Mouse (Mus musculus): ENCODE data around the gene Kat2a. TPM values are rescaled to one million over a fixed set of nuclear protein-coding genes. Genes with fewer than 3 reads are reported as not detected.

Kat2a gene
- polyA plus RNA-seq (2015; fragmentation: Nextera tagmentation; extraction: Ambion mirVana): 33.4 and 34.7 TPM in 2 replicates

- peaks cover 37% of the 10 kb centered on the region for H3K4me1 ChIP-seq
- H3K27me3 ChIP-seq (replicated peaks): no peaks in the 10 kb centered on the region
- WGBS: 2% methylated on average over 48 of the region's 48 CpGs
- peaks cover 61% of the 10 kb centered on the region for H3K36me3 ChIP-seq
- H3K4me2 ChIP-seq: peak within 1 kb of the TSS; percentile 77
- peak; percentile 59; the same call in 1 of the 2 replicates for ATAC-seq (ENCODE audit: extremely low read depth, insufficient number of reproducible peaks, low FRiP score, low TSS enrichment)
- no peaks in the 10 kb centered on the region for H3K9me3 ChIP-seq
- H3K27ac ChIP-seq (replicated peaks): peak within 1 kb of the TSS; percentile 81
- peak within 1 kb of the TSS; percentile 91 for H3K4me3 ChIP-seq
- H3K9ac ChIP-seq: peak within 1 kb of the TSS; percentile 96
Measured at GRCm38 (mm10) chr11:100711783-100712615, at the start of gene Kat2a. Gene Kat2a, minus strand, starts transcription at chr11:100712465.

- peak overlapping the region; percentile 75 for H3K9ac ChIP-seq
- H3K27ac ChIP-seq (replicated peaks): no peak overlapping the region
- no peaks in the 10 kb centered on the region for H3K9me3 ChIP-seq
- peak overlapping the region; percentile 57 for H3K4me3 ChIP-seq
- peak overlapping the region; percentile 86 for H3K4me2 ChIP-seq
- WGBS: under 1% methylated on average over 27 of the region's 27 CpGs
- peaks cover 15% of the 10 kb centered on the region for H3K4me1 ChIP-seq
- peaks cover 72% of the 10 kb centered on the region for H3K27me3 ChIP-seq (replicated peaks)
- H3K36me3 ChIP-seq: peaks cover 4% of the 10 kb centered on the region; the same call in 1 of the 2 replicates
- ATAC-seq (ENCODE audit: extremely low read depth, insufficient number of reproducible peaks, low FRiP score, low TSS enrichment): peak; percentile 49; the same call in 1 of the 2 replicates
Measured at GRCm38 (mm10) chr11:100761547-100762045, 49.3 kb upstream of the Kat2a start.

GRCm38 (mm10) chr11:100759611-100760233 lies 47.5 kb upstream of the Kat2a start, which contains the start of gene Kcnh4:
Gene Kcnh4, minus strand, starts transcription at chr11:100759942.
- peak; percentile 66; the same call in 1 of the 2 replicates for ATAC-seq (ENCODE audit: extremely low read depth, insufficient number of reproducible peaks, low FRiP score, low TSS enrichment)
- Histone ChIP-seq H3K9me3 (no peaks in the 10 kb centered on the region), H3K4me3 (peak within 1 kb of the TSS; percentile 39), H3K27me3 (replicated peaks) (peaks cover 90% of the 10 kb centered on the region), H3K27ac (replicated peaks) (no peak within 1 kb of the TSS), H3K4me2 (peak within 1 kb of the TSS; percentile 62), H3K9ac (no peak within 1 kb of the TSS; the same call in 1 of the 2 replicates), H3K4me1 (peaks cover 15% of the 10 kb centered on the region), H3K36me3 (no peaks in the 10 kb centered on the region)
- WGBS: 2% methylated on average over 45 of the region's 51 CpGs

GRCm38 (mm10) chr11:100758707-100759610 lies 46.7 kb upstream of the Kat2a start:
- H3K27me3 ChIP-seq (replicated peaks): peaks cover 92% of the 10 kb centered on the region

GRCm38 (mm10) chr11:100757566-100757965 lies 45.3 kb upstream of the Kat2a start:
- 81% methylated on average over 12 of the region's 12 CpGs for WGBS
- no peak for ATAC-seq (ENCODE audit: extremely low read depth, insufficient number of reproducible peaks, low FRiP score, low TSS enrichment)

More at GRCm38 (mm10) chr11:100758707-100759610, 46.7 kb upstream of the Kat2a start:
- Histone ChIP-seq H3K4me1 (peaks cover 15% of the 10 kb centered on the region), H3K4me3 (peak overlapping the region; percentile 39), H3K27ac (replicated peaks) (no peak overlapping the region), H3K36me3 (no peaks in the 10 kb centered on the region), H3K4me2 (peak overlapping the region; percentile 62), H3K9ac (no peak overlapping the region), H3K9me3 (no peaks in the 10 kb centered on the region)
- 4% methylated on average over 34 of the region's 35 CpGs for WGBS
- no peak for ATAC-seq (ENCODE audit: extremely low read depth, insufficient number of reproducible peaks, low FRiP score, low TSS enrichment)

GRCm38 (mm10) chr11:100756476-100756875 lies 44.2 kb upstream of the Kat2a start:
- ATAC-seq (ENCODE audit: extremely low read depth, insufficient number of reproducible peaks, low FRiP score, low TSS enrichment): no peak
- H3K9me3 ChIP-seq: no peaks in the 10 kb centered on the region
- 51% methylated on average over 6 of the region's 6 CpGs for WGBS
- H3K36me3 ChIP-seq: no peaks in the 10 kb centered on the region
- no peak overlapping the region for H3K4me2 ChIP-seq
- peaks cover 9% of the 10 kb centered on the region for H3K4me1 ChIP-seq
- peaks cover 99% of the 10 kb centered on the region for H3K27me3 ChIP-seq (replicated peaks)
- H3K27ac ChIP-seq (replicated peaks): no peak overlapping the region
- no peak overlapping the region for H3K9ac ChIP-seq
- no peak overlapping the region for H3K4me3 ChIP-seq

More at GRCm38 (mm10) chr11:100757566-100757965, 45.3 kb upstream of the Kat2a start:
- Histone ChIP-seq H3K27me3 (replicated peaks) (peaks cover 97% of the 10 kb centered on the region), H3K4me3 (no peak overlapping the region), H3K4me2 (no peak overlapping the region), H3K27ac (replicated peaks) (no peak overlapping the region), H3K9me3 (no peaks in the 10 kb centered on the region), H3K36me3 (no peaks in the 10 kb centered on the region), H3K9ac (no peak overlapping the region), H3K4me1 (peaks cover 15% of the 10 kb centered on the region)

GRCm38 (mm10) chr11:100754693-100755057 lies 42.4 kb upstream of the Kat2a start:
- Histone ChIP-seq H3K4me1 (peaks cover 6% of the 10 kb centered on the region), H3K9ac (no peak overlapping the region), H3K27me3 (replicated peaks) (peaks cover 98% of the 10 kb centered on the region), H3K27ac (replicated peaks) (no peak overlapping the region), H3K9me3 (no peaks in the 10 kb centered on the region), H3K36me3 (no peaks in the 10 kb centered on the region), H3K4me3 (no peak overlapping the region), H3K4me2 (no peak overlapping the region)
- WGBS: 86% methylated on average over 3 of the region's 3 CpGs
- ATAC-seq (ENCODE audit: extremely low read depth, insufficient number of reproducible peaks, low FRiP score, low TSS enrichment): no peak

- H3K36me3 ChIP-seq: no peaks in the 10 kb centered on the region
- no peak overlapping the region for H3K4me3 ChIP-seq
- H3K4me1 ChIP-seq: peaks cover under 1% of the 10 kb centered on the region
- H3K9me3 ChIP-seq: no peaks in the 10 kb centered on the region
- no peak overlapping the region for H3K9ac ChIP-seq
- no peak for ATAC-seq (ENCODE audit: extremely low read depth, insufficient number of reproducible peaks, low FRiP score, low TSS enrichment)
- peaks cover 98% of the 10 kb centered on the region for H3K27me3 ChIP-seq (replicated peaks)
- H3K4me2 ChIP-seq: no peak overlapping the region
- WGBS: 79% methylated on average over 12 of the region's 12 CpGs
- H3K27ac ChIP-seq (replicated peaks): no peak overlapping the region
Measured at GRCm38 (mm10) chr11:100754021-100754692, 41.9 kb upstream of the Kat2a start.

GRCm38 (mm10) chr11:100752294-100752693 lies 40.0 kb upstream of the Kat2a start:
- Histone ChIP-seq H3K4me2 (no peak overlapping the region), H3K4me3 (no peak overlapping the region), H3K36me3 (no peaks in the 10 kb centered on the region), H3K9me3 (no peaks in the 10 kb centered on the region), H3K27ac (replicated peaks) (no peak overlapping the region), H3K27me3 (replicated peaks) (peaks cover 98% of the 10 kb centered on the region), H3K4me1 (no peaks in the 10 kb centered on the region), H3K9ac (no peak overlapping the region)
- ATAC-seq (ENCODE audit: extremely low read depth, insufficient number of reproducible peaks, low FRiP score, low TSS enrichment): no peak
- 30% methylated on average over 10 of the region's 10 CpGs for WGBS

GRCm38 (mm10) chr11:100750127-100750526 lies 37.9 kb upstream of the Kat2a start:
- H3K27me3 ChIP-seq (replicated peaks): peaks cover 98% of the 10 kb centered on the region
- H3K9me3 ChIP-seq: no peaks in the 10 kb centered on the region
- no peak overlapping the region for H3K4me3 ChIP-seq
- H3K9ac ChIP-seq: no peak overlapping the region
- no peaks in the 10 kb centered on the region for H3K36me3 ChIP-seq
- 82% methylated on average over 16 of the region's 16 CpGs for WGBS
- H3K4me2 ChIP-seq: no peak overlapping the region
- H3K27ac ChIP-seq (replicated peaks): no peak overlapping the region
- no peaks in the 10 kb centered on the region for H3K4me1 ChIP-seq
- ATAC-seq (ENCODE audit: extremely low read depth, insufficient number of reproducible peaks, low FRiP score, low TSS enrichment): no peak
